Comparison of ENCODE assay signal across 22 mouse cellular contexts in genomic region chr5:42364116-42364515, GRCm38 (mm10).
"Had no signal": no experiment of that assay in that cellular context is flagged by ENCODE, and none has a peak within 500 bp of the region (broad histone marks: within the 10 kb centered on the region; RNA-seq: fewer than 3 reads in every experiment).

No protein-coding gene starts in this region.

- H3K27ac ChIP-seq: hindbrain, postnatal 0 days; limb, embryonic 12.5 days; limb, embryonic 15.5 days; liver, embryonic 12.5 days; liver, embryonic 15.5 days; macrophage; midbrain, embryonic 12.5 days; midbrain, embryonic 15.5 days; neural tube, embryonic 12.5 days; neural tube, embryonic 15.5 days; stomach, postnatal 0 days had no signal

- H3K36me3 ChIP-seq: limb, embryonic 12.5 days; limb, embryonic 15.5 days; liver, embryonic 12.5 days; liver, embryonic 15.5 days; midbrain, embryonic 12.5 days; midbrain, embryonic 15.5 days; neural tube, embryonic 12.5 days; neural tube, embryonic 15.5 days had no signal

- H3K4me2 ChIP-seq: limb, embryonic 12.5 days; limb, embryonic 15.5 days; liver, embryonic 12.5 days; liver, embryonic 15.5 days; midbrain, embryonic 12.5 days; midbrain, embryonic 15.5 days; neural tube, embryonic 12.5 days; neural tube, embryonic 15.5 days had no signal

- H3K9me3 ChIP-seq: limb, embryonic 12.5 days; limb, embryonic 15.5 days; liver, embryonic 12.5 days; liver, embryonic 15.5 days; midbrain, embryonic 12.5 days; midbrain, embryonic 15.5 days; neural tube, embryonic 12.5 days; neural tube, embryonic 15.5 days had no signal

- H3K4me3 ChIP-seq: limb, embryonic 12.5 days; limb, embryonic 15.5 days; liver, embryonic 12.5 days; liver, embryonic 15.5 days; midbrain, embryonic 12.5 days; midbrain, embryonic 15.5 days; neural tube, embryonic 12.5 days; neural tube, embryonic 15.5 days had no signal

- DNase-seq: layer of hippocampus, postnatal 36 days; left cerebral cortex, postnatal 4 days; lung, adult 2 months; right cerebral cortex, adult 18-20 months; right cerebral cortex, postnatal 14 days; right cerebral cortex, postnatal 4 days; thymus, adult 2 months; thymus, postnatal 14 days; thymus, postnatal 4 days had no signal

- ATAC-seq: hindbrain, postnatal 0 days; inflammation-experienced regulatory T-cells, adult 6 months; intestine, embryonic 16.5 days; liver, embryonic 12.5 days; midbrain, embryonic 15.5 days had no signal

- H3K27me3 ChIP-seq: limb, embryonic 12.5 days; limb, embryonic 15.5 days; liver, embryonic 12.5 days; liver, embryonic 15.5 days; midbrain, embryonic 12.5 days; midbrain, embryonic 15.5 days; neural tube, embryonic 12.5 days; neural tube, embryonic 15.5 days had no signal

- H3K4me1 ChIP-seq: limb, embryonic 12.5 days; limb, embryonic 15.5 days; liver, embryonic 12.5 days; liver, embryonic 15.5 days; midbrain, embryonic 12.5 days; midbrain, embryonic 15.5 days; neural tube, embryonic 12.5 days; neural tube, embryonic 15.5 days had no signal

- H3K9ac ChIP-seq: limb, embryonic 12.5 days; limb, embryonic 15.5 days; liver, embryonic 12.5 days; liver, embryonic 15.5 days; midbrain, embryonic 12.5 days; midbrain, embryonic 15.5 days; neural tube, embryonic 12.5 days; neural tube, embryonic 15.5 days had no signal
